Mouse (Mus musculus) intestine, embryonic 15.5 days (tissue): ENCODE data around the gene Cfap97d1. TPM values are rescaled to one million over a fixed set of nuclear protein-coding genes. Genes with fewer than 3 reads are reported as not detected.

ENCODE experiments used
- polyA plus RNA-seq: library from polyadenylated mRNA; unstranded; fragments of >200 nt; fragmentation: Nextera tagmentation; extraction: Ambion mirVana; gene quantifications from 2 replicates; pipeline ENCODE4 v1.2.1, GENCODE M21; 2015

Cfap97d1 gene
- polyA plus RNA-seq, 1 experiment from 2014 or later: not detected

Other genes starting within 250 kb of the Cfap97d1 start
- gene Etv4, start 198.9 kb upstream of the Cfap97d1 start, polyA plus RNA-seq: 4.1 and 5.4 TPM in 2 replicates
- 4.4 and 4.5 TPM in 2 replicates for gene Meox1, start 89.9 kb upstream of the Cfap97d1 start, polyA plus RNA-seq
- gene Sost, start 17.3 kb upstream of the Cfap97d1 start, polyA plus RNA-seq: 0.13 TPM in 2 replicates
- gene Dusp3, start 2.7 kb downstream of the Cfap97d1 start, polyA plus RNA-seq: 25.6 and 26.5 TPM in 2 replicates
- 7.6 and 7.9 TPM in 2 replicates for gene Mpp3, start 44.2 kb downstream of the Cfap97d1 start, polyA plus RNA-seq
- gene Cd300lg, start 57.2 kb downstream of the Cfap97d1 start, polyA plus RNA-seq: 0.98 and 1.6 TPM in 2 replicates
- 6.2 and 6.8 TPM in 2 replicates for gene Mpp2, start 104.2 kb downstream of the Cfap97d1 start, polyA plus RNA-seq
- 4.5 and 6.2 TPM in 2 replicates for gene Ppy, start 117.0 kb downstream of the Cfap97d1 start, polyA plus RNA-seq
- 57.2 and 75.0 TPM in 2 replicates for gene Pyy, start 123.6 kb downstream of the Cfap97d1 start, polyA plus RNA-seq
- gene Nags, start 161.2 kb downstream of the Cfap97d1 start, polyA plus RNA-seq: 24.0 and 25.6 TPM in 2 replicates
- 23.8 and 26.4 TPM in 2 replicates for gene Tmem101, start 172.1 kb downstream of the Cfap97d1 start, polyA plus RNA-seq
- 118 and 140 TPM in 2 replicates for gene Lsm12, start 201.0 kb downstream of the Cfap97d1 start, polyA plus RNA-seq
- gene G6pc3, start 205.3 kb downstream of the Cfap97d1 start, polyA plus RNA-seq: 31.1 and 33.9 TPM in 2 replicates
- 54.3 and 62.8 TPM in 2 replicates for gene Hdac5, start 245.9 kb downstream of the Cfap97d1 start, polyA plus RNA-seq